Mouse (Mus musculus) bone marrow, adult 2 months (tissue): ENCODE measurements at regions not wholly inside any gene's neighbourhood (a gene's known extent, or its start where the extent isn't known, plus 50 kb on each side); places are given as distances from the start of the nearest gene placed in this dataset.

Experiments
- CTCF ChIP-seq: fragments of 200-500 bp; IDR thresholded peaks from 2 replicates; pipeline ENCODE4 v1.5.1; 2011; ENCODE audit warnings: low read length, control low read depth; ENCODE audit not compliant: control insufficient read depth, insufficient read depth
- POLR2A ChIP-seq: fragments of 200-500 bp; IDR thresholded peaks from 2 replicates; pipeline ENCODE4 v1.6.1; 2011; ENCODE audit warnings: low read depth, mild to moderate bottlenecking, control low read depth, low read length, borderline replicate concordance; ENCODE audit not compliant: control insufficient read depth

- no peak for TF ChIP-seq CTCF
- no peak for TF ChIP-seq POLR2A
These were observed 107.8 kb downstream of the Fzd1 start for GRCm38 (mm10) chr5:4649858-4650556.
